Mouse (Mus musculus): ENCODE results near the gene Dnajc24.

DNA sequence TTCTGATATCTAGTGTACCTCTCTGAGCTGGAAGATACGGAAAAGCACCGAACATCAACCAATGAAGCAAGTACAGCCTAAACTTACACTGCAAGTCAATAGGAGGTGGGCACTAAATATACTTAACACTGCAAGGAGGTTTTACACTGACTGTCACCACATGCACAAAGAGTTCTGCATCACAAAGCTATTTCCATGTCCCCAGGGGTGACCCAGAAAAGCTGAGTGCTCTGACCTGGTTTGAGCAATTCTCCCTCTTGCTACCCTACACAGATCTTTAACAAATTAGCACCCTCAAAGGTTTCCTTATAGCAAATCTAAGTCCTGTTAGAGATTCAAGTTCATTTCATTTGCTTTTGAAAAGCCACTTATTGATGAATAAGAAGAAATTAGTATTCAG lies 25.3 kb downstream of the Dnajc24 start:
- TF ChIP-seq GATA1 (IDR thresholded peaks at IDR 0.05; ENCODE audit: low read length) (no peak), TAL1 (IDR thresholded peaks at IDR 0.05; ENCODE audit: low read length) (no peak)
